Mouse (Mus musculus) embryonic fibroblast, embryonic 13.5 days (primary cell): ENCODE measurements around the gene Nrp2.

Experiments used
- CTCF ChIP-seq: IDR thresholded peaks from 2 replicates; pipeline ENCODE4 v1.5.1; 2011; ENCODE audit warnings: mild to moderate bottlenecking, control low read depth, low read length, moderate library complexity, borderline replicate concordance; ENCODE audit not compliant: insufficient read depth
- POLR2A ChIP-seq: IDR thresholded peaks from 2 replicates; pipeline ENCODE4 v1.6.1; 2011; ENCODE audit warnings: low read depth, mild to moderate bottlenecking, control low read depth, low read length, moderate library complexity

DNA sequence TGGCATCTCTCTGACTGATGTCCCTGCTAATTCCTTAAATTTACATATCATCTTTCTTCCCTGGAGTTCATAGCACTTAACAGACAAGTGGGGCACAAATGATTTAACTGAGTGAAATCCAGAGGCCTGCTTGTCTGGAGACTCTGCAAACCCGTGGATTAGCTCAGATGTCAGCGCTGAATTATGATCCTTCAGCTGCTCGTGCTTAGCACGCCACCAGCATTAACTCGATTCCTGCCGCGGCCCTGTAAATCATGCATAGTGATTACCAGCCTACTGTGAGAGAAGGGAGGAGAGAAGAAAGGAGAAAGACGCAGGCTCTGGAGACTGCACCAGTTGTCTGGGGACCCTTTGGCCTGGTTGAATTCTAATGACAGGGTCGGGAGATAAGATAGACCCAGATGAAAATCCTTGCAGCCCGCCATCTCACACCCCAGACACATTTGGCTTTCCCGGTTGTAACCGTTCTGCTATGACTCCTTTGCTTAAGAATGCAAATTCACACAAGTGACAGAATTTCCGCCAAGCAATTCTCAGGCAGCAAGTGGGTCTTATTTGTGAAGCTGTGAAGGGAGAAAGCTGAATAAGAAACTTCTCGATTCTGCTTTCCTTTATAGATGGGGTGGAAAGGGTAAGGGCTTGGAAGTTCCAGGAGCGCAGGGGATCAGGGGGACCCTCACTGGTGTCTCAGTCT, 77.1 kb downstream of the Nrp2 start:
- TF ChIP-seq CTCF (no peak), POLR2A (no peak)
